Mouse (Mus musculus): ENCODE results near the gene Romo1.

GRCm38 (mm10) chr2:156194571-156194970, 50.7 kb downstream of the Romo1 start:
- TF ChIP-seq POLR2A (IDR thresholded peaks at IDR 0.05; ENCODE audit: insufficient read depth, low read depth, low read length) = no peak
- no peak for TF ChIP-seq CTCF (IDR thresholded peaks at IDR 0.05; ENCODE audit: insufficient read depth, low read depth, low read length)

Data from olfactory bulb, adult 2 months (tissue).